Mouse (Mus musculus): ENCODE data around the gene Exoc2. TPM values are rescaled to one million over a fixed set of nuclear protein-coding genes. Genes with fewer than 3 reads are reported as not detected.

The Exoc2 gene
- polyA plus RNA-seq, 1 experiment from 2014 or later: 18.6 TPM

- WGBS: 45% methylated on average over 9 of the region's 9 CpGs
- H3K27ac ChIP-seq: no peak overlapping the region
Observed at GRCm38 (mm10) chr13:30792308-30792707, 181.6 kb downstream of the Exoc2 start.

GRCm38 (mm10) chr13:30790016-30790415 is 183.9 kb downstream of the Exoc2 start:
- WGBS: 62% methylated on average over 5 of the region's 5 CpGs
- Histone ChIP-seq H3K36me3 (no peaks in the 10 kb centered on the region), H3K27ac (no peak overlapping the region), H3K9me3 (replicated peaks) (no peaks in the 10 kb centered on the region), H3K27me3 (no peaks in the 10 kb centered on the region), H3K9ac (no peak overlapping the region), H3K4me2 (no peak overlapping the region), H3K4me3 (no peak overlapping the region), H3K4me1 (replicated peaks) (peaks cover 36% of the 10 kb centered on the region)
- ATAC-seq (replicated peaks; ENCODE audit: insufficient number of reproducible peaks, insufficient read depth, low FRiP score, low read depth): no peak

More at GRCm38 (mm10) chr13:30792308-30792707, 181.6 kb downstream of the Exoc2 start:
- Histone ChIP-seq H3K4me1 (replicated peaks) (peaks cover 15% of the 10 kb centered on the region), H3K9ac (no peak overlapping the region), H3K9me3 (replicated peaks) (no peaks in the 10 kb centered on the region), H3K27me3 (no peaks in the 10 kb centered on the region), H3K4me3 (no peak overlapping the region), H3K36me3 (no peaks in the 10 kb centered on the region), H3K4me2 (no peak overlapping the region)
- no peak for ATAC-seq (replicated peaks; ENCODE audit: insufficient number of reproducible peaks, insufficient read depth, low FRiP score, low read depth)

- Histone ChIP-seq H3K9ac (no peak overlapping the region), H3K9me3 (replicated peaks) (no peaks in the 10 kb centered on the region), H3K4me1 (replicated peaks) (peaks cover 35% of the 10 kb centered on the region), H3K4me2 (no peak overlapping the region), H3K27me3 (no peaks in the 10 kb centered on the region), H3K27ac (no peak overlapping the region), H3K36me3 (no peaks in the 10 kb centered on the region), H3K4me3 (no peak overlapping the region)
- ATAC-seq (replicated peaks; ENCODE audit: insufficient number of reproducible peaks, insufficient read depth, low FRiP score, low read depth): no peak
- WGBS: 62% methylated on average over 3 of the region's 3 CpGs
Observed at GRCm38 (mm10) chr13:30788421-30788820, 185.5 kb downstream of the Exoc2 start.

- H3K36me3 ChIP-seq: no peaks in the 10 kb centered on the region
Observed at GRCm38 (mm10) chr13:30787960-30788359, 185.9 kb downstream of the Exoc2 start.

GRCm38 (mm10) chr13:30787556-30787955 is 186.3 kb downstream of the Exoc2 start:
- H3K36me3 ChIP-seq: no peaks in the 10 kb centered on the region
- H3K4me1 ChIP-seq (replicated peaks): peaks cover 30% of the 10 kb centered on the region
- H3K9me3 ChIP-seq (replicated peaks): no peaks in the 10 kb centered on the region
- 79% methylated on average over 2 of the region's 2 CpGs for WGBS
- H3K4me3 ChIP-seq: no peak overlapping the region
- no peak overlapping the region for H3K27ac ChIP-seq
- H3K9ac ChIP-seq: no peak overlapping the region
- H3K4me2 ChIP-seq: no peak overlapping the region
- no peak for ATAC-seq (replicated peaks; ENCODE audit: insufficient number of reproducible peaks, insufficient read depth, low FRiP score, low read depth)
- H3K27me3 ChIP-seq: no peaks in the 10 kb centered on the region

More at GRCm38 (mm10) chr13:30787960-30788359, 185.9 kb downstream of the Exoc2 start:
- 78% methylated on average over 4 of the region's 4 CpGs for WGBS
- ATAC-seq (replicated peaks; ENCODE audit: insufficient number of reproducible peaks, insufficient read depth, low FRiP score, low read depth): no peak
- no peak overlapping the region for H3K4me2 ChIP-seq
- H3K4me1 ChIP-seq (replicated peaks): peaks cover 31% of the 10 kb centered on the region
- no peak overlapping the region for H3K27ac ChIP-seq
- H3K27me3 ChIP-seq: no peaks in the 10 kb centered on the region
- no peak overlapping the region for H3K4me3 ChIP-seq
- no peak overlapping the region for H3K9ac ChIP-seq
- no peaks in the 10 kb centered on the region for H3K9me3 ChIP-seq (replicated peaks)

DNA sequence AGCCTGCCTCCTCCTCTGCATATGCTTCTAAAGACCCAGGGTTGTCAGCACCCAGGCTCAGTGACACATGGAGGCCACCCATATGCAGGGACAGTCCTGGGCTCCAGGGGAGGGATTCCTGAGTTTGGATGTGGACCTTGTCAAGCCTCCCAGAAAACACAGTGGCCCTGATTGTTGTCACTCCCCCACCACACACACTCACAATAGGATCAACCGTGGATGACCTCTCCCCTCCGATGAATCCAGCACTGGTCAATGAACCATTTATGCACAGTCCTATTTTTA is 186.9 kb downstream of the Exoc2 start:
- Histone ChIP-seq H3K27me3 (no peaks in the 10 kb centered on the region), H3K4me3 (no peak overlapping the region), H3K36me3 (no peaks in the 10 kb centered on the region), H3K27ac (no peak overlapping the region), H3K9ac (no peak overlapping the region), H3K4me1 (replicated peaks) (peaks cover 36% of the 10 kb centered on the region), H3K9me3 (replicated peaks) (no peaks in the 10 kb centered on the region), H3K4me2 (no peak overlapping the region)
- ATAC-seq (replicated peaks; ENCODE audit: insufficient number of reproducible peaks, insufficient read depth, low FRiP score, low read depth): no peak
- WGBS: 30% methylated on average over 2 of the region's 2 CpGs

GRCm38 (mm10) chr13:30786235-30787035 is 187.5 kb downstream of the Exoc2 start:
- Histone ChIP-seq H3K4me1 (replicated peaks) (peaks cover 41% of the 10 kb centered on the region), H3K9ac (no peak overlapping the region), H3K36me3 (no peaks in the 10 kb centered on the region), H3K27ac (no peak overlapping the region), H3K27me3 (no peaks in the 10 kb centered on the region), H3K9me3 (replicated peaks) (no peaks in the 10 kb centered on the region), H3K4me2 (no peak overlapping the region), H3K4me3 (no peak overlapping the region)
- no peak for ATAC-seq (replicated peaks; ENCODE audit: insufficient number of reproducible peaks, insufficient read depth, low FRiP score, low read depth)
- WGBS: 57% methylated on average over 5 of the region's 5 CpGs

DNA sequence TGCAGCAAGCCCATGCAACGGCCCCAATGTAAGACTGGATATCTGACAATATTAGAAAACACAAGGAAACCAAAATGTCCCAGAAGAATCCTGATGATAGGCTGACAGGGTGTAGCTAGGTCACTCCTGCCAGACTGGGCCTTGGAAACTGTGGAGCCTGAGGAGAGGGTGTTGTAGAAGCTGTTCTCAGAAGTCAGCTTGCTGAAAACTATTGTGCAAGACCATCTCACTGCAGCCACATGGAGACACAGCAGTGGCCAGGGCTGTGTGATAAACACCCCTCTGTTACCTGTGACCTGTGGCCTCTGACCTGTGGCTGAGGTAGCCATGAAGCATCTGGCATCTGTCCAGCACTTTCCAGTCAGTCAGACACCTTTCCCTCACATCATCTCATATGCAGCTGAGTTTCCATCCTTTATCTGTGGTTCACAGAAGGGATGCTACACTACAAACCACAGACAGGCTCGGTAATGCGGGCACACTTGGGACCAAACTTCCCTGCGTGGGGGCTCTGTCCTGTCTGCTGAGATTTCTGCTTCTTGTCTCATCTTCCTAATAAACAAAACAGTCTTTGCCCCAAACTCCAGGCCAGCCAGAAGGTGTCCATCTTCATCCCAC is 188.4 kb downstream of the Exoc2 start:
- no peak overlapping the region for H3K9ac ChIP-seq
- no peaks in the 10 kb centered on the region for H3K9me3 ChIP-seq (replicated peaks)
- WGBS: 76% methylated on average over 4 of the region's 4 CpGs
- peaks cover 42% of the 10 kb centered on the region for H3K4me1 ChIP-seq (replicated peaks)
- H3K36me3 ChIP-seq: no peaks in the 10 kb centered on the region
- no peaks in the 10 kb centered on the region for H3K27me3 ChIP-seq
- no peak overlapping the region for H3K4me2 ChIP-seq
- H3K27ac ChIP-seq: no peak overlapping the region
- no peak for ATAC-seq (replicated peaks; ENCODE audit: insufficient number of reproducible peaks, insufficient read depth, low FRiP score, low read depth)
- H3K4me3 ChIP-seq: no peak overlapping the region

- ATAC-seq (replicated peaks; ENCODE audit: insufficient number of reproducible peaks, insufficient read depth, low FRiP score, low read depth): no peak
- no peak overlapping the region for H3K9ac ChIP-seq
- peaks cover 41% of the 10 kb centered on the region for H3K4me1 ChIP-seq (replicated peaks)
- no peaks in the 10 kb centered on the region for H3K36me3 ChIP-seq
- 38% methylated on average over 8 of the region's 8 CpGs for whole genome bisulfite sequencing
- no peak overlapping the region for H3K4me3 ChIP-seq
- no peaks in the 10 kb centered on the region for H3K9me3 ChIP-seq (replicated peaks)
- H3K4me2 ChIP-seq: peak overlapping the region; percentile 21
- no peaks in the 10 kb centered on the region for H3K27me3 ChIP-seq
- no peak overlapping the region for H3K27ac ChIP-seq
Observed at GRCm38 (mm10) chr13:30782419-30782818, 191.5 kb downstream of the Exoc2 start.

GRCm38 (mm10) chr13:30781905-30782304 is 192.0 kb downstream of the Exoc2 start:
- Histone ChIP-seq H3K4me3 (no peak overlapping the region), H3K4me2 (peak overlapping the region; percentile 21; the same call in 1 of the 2 replicates), H3K36me3 (no peaks in the 10 kb centered on the region), H3K9me3 (replicated peaks) (no peaks in the 10 kb centered on the region), H3K4me1 (replicated peaks) (peaks cover 36% of the 10 kb centered on the region), H3K9ac (no peak overlapping the region), H3K27ac (peak overlapping the region; percentile 44; the same call in 1 of the 2 replicates), H3K27me3 (no peaks in the 10 kb centered on the region)
- WGBS: 19% methylated on average over 2 of the region's 2 CpGs
- peak; percentile 69; the same call in 1 of the 2 replicates for ATAC-seq (replicated peaks; ENCODE audit: insufficient number of reproducible peaks, insufficient read depth, low FRiP score, low read depth)

DNA sequence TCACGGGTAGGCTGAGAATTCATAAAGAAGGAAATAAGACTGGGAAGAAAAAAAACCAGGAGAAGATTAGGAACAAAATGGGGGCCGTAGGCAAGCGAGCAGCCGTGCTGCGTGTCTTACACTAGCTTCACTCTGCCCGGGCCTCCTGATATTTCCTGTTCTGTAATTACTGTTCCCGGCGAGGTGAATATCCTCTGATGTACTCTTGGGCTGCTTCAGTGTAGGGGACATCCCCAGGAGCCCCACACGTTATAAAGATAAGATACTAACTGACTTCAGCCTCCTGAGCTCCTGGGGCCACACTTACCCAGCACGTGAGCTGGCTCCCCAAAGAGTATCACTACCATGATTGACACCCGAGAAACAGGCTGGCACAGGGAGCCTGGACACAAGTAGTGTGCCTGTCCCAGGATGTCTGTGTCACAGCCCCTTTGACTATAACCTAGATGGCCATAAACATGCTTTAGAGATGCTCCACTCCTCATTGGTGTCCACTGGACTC is 196.2 kb downstream of the Exoc2 start:
- ATAC-seq (replicated peaks; ENCODE audit: insufficient number of reproducible peaks, insufficient read depth, low FRiP score, low read depth): no peak
- Histone ChIP-seq H3K4me3 (no peak overlapping the region), H3K9ac (no peak overlapping the region), H3K27me3 (no peaks in the 10 kb centered on the region), H3K4me2 (no peak overlapping the region), H3K36me3 (no peaks in the 10 kb centered on the region), H3K27ac (no peak overlapping the region), H3K4me1 (replicated peaks) (peaks cover 12% of the 10 kb centered on the region), H3K9me3 (replicated peaks) (no peaks in the 10 kb centered on the region)
- 50% methylated on average over 11 of the region's 11 CpGs for WGBS
